Mouse (Mus musculus): ENCODE data around the gene CK137956. TPM values are rescaled to one million over a fixed set of nuclear protein-coding genes. Genes with fewer than 3 reads are reported as not detected.

Gene CK137956
- total RNA-seq, 2 experiments from 2014 or later, result not detected

DNA sequence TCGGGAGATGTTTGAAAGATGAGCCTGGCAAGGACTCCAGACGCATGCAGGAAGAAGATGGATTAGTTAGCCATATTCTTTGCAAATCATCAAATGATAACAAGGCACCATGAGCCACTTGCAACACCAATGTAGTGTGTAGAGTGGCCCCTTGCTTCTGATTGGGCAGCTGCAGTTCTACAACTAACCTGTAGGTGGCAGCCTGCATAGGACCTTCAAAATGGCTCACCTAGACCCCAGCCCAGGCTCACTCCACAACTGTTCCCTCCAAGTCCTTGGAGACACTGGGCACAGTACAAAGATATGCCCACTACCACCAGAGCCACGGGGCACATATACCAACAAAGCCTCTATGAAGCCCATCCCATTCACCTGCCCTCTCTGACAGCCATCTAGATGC lies 35.4 kb downstream of the CK137956 start:
- DNase-seq, result peak; percentile 4 to 9
- intact Hi-C loops (cut with DNase I), result loop anchor here (10.0 kb wide), 1 partner anchor 609 kb away; no protein-coding TSS in a partner anchor

DNA sequence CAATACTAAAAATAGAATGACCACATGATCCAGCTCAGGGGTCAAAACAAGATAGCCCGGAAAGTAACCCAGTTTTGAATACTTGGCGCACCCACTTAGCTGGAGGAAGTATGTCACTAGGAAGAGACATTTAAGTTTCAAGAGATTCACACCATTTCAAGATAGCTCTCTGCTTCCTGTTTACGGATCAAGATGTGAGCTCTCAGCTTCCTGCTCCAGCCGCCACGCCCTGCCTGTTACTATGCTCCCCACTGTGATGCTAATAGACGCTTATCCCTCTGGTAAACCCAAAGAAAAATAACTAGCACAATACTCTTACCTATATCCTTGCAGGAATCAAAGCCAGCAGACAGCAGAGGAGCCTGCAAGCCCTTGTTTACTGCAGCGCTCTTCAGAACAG lies 57.2 kb downstream of the CK137956 start:
- no peak for DNase-seq
- intact Hi-C loops (cut with DNase I), result no loop called here

DNA sequence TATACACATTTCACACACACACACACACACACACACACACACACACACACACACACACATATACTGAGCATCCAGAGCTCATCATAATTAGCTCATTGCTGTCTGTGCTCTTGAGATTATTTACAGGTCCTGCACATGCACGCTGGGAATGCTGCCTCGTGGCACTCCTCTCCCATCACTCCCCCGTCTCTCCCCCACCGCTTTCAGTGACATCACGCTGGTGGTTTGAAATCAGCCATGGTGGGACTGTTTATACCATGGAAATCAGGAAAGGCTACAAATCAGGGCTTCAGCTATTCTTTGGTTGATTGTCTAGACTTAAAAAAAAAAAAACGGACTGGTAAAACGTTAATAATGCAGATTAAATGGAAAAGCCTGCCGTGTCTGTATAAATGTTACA lies 63.6 kb downstream of the CK137956 start:
- intact Hi-C loops (cut with DNase I), result no loop called here
- no peak for DNase-seq

- no peak for DNase-seq
- intact Hi-C loops (cut with DNase I), result no loop called here
Observed at GRCm38 (mm10) chr4:127903954-127904353, 66.8 kb downstream of the CK137956 start.

DNA sequence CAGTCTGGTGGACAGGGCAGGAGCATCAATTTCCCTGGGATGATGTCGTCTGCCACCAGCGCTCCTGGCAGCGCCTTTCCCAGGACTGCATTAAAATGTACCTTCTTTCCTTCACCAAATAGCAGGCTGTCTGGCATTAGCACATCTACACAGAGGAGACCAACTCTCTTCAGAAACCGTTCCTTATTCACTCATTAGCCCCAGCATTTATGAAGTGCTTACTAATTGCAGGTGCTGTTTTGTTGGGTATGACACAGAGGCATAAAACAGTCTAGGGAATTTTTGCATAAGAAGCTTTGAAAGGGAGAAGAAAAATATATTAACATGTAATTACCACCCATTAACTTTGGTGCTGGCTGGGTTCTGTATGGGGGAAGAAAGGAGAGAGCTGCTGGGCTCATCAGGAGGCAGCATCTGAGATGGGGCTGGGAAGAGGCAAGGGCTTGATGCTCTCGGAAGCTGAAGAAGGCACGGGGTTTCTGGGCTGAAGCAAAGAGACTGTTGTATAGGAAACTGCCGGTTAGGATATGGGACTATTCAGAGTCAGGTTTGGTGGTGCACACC lies 69.8 kb downstream of the CK137956 start:
- DNase-seq, result no peak
- intact Hi-C loops (cut with DNase I), result no loop called here

DNA sequence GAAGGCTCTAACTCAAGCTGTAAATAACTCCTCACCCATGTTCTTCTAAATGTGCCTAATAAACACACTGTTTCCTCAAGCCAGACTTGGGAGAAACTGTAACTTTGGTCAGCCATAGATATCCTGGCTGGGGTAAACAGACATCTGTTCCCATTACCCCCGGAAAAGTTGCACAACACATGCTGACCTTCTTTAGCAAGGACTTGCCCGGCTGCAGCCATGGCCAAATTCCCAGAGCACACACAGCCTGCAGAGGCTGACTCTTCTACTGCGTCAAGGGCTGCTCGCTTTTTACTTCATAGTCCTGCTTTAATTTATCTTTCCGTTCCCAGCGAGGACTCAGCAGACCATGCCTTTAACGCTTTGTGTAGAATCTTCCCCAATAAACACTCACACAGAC lies 81.7 kb downstream of the CK137956 start:
- DNase-seq, result no peak
- intact Hi-C loops (cut with DNase I), result no loop called here

- DNase-seq, result no peak
- intact Hi-C loops (cut with DNase I), result no loop called here
Observed at GRCm38 (mm10) chr4:127878966-127879365, 91.8 kb downstream of the CK137956 start.

Other genes with a start within 250 kb of the CK137956 start
- gene Csmd2, start 16.9 kb upstream of the CK137956 start, total RNA-seq (2021), result under 1 TPM; 0.15 to 0.22 TPM

Measured in heart, postnatal 10 days (tissue).